Mouse (Mus musculus) megakaryocyte-erythroid progenitor cell, adult 5-6 weeks (primary cell): ENCODE results near the gene Gpr179. TPM values are rescaled to one million over a fixed set of nuclear protein-coding genes. Genes with fewer than 3 reads are reported as not detected.
"Not testable (repeated sequence)": the region's sequence is repeated elsewhere in the genome, so short reads cannot be mapped to it uniquely, and the experiment has no call there.

Source experiments
- ATAC-seq: replicated peaks from 2 replicates; pipeline ENCODE4 v1.8.0; 2016; ENCODE audit warnings: mild to moderate bottlenecking, inconsistent platforms; ENCODE audit not compliant: severe bottlenecking, poor library complexity, low FRiP score, low TSS enrichment
- total RNA-seq, 2 experiments: library from RNA; stranded (forward) in 1 of 2; stranded (reverse) in 1 of 2; fragments of 200-1000, 215-1000 nt in 1 of 2; fragments of >200 nt in 1 of 2; fragmentation: Nextera tagmentation in 1 of 2; gene quantifications; 2 replicates each; pipeline ENCODE4 v1.2.3; 2014 to 2017

The Gpr179 gene
- total RNA-seq, 2 experiments from 2014 or later = not detected

DNA sequence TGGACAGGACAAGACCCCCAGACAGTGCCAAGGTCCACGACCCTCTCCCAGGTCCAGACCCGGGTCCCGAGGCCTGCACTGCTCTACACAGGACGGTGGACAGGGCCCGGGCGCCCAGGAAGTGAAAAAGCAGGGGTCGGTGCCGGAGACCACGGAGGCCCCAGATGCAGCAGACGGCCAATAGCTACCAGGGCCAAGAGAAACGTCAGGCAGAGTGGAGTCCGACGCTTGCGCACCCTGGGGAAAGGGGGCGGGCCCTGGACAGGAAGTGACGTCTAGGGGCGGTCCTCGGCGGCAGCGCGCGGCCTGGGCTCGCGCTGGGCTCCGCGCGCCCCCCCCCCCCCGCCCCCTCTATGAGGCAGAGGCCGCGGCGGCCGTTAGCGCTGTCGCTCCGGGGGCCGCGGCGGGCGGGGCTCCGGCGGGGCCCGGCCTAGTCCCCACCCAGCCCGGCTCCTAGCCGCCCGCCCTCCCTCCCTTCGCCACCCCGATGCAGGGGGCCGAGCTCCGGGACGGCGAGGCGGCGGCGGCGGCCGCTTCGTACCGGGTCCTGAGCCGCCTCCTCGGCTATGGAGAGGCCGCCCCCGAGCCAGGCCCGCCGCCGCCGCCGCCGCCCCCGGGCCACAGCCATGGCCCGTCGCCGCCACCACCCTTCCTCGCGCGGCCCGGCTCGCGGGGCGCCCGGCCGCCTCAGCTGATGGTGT lies 10.2 kb upstream of the Gpr179 start, which contains the start of gene Socs7:
Gene Socs7, plus strand, starts transcription at position 604 of the 701 bp plus-strand sequence.
- ATAC-seq = peak; percentile 90

DNA sequence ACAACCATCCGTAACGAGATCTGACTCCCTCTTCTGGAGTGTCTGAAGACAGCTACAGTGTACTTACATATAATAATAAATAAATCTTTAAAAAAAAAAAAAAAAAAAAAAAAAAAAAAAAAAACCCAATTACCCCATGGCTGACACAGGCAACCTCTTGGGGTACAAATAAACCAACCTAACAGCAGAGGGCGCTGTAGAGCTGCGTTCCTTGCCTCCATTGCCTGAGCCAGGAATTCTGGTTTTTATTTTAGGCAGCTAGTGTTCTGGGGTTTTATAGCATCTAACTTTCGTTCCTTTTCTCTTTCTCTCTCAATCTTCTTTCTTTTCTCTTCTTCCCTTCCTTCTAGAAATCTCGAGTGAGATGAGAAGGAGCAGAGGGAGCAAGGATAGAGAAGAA lies 5.8 kb upstream of the Gpr179 start:
- ATAC-seq = not testable (repeated sequence)

DNA sequence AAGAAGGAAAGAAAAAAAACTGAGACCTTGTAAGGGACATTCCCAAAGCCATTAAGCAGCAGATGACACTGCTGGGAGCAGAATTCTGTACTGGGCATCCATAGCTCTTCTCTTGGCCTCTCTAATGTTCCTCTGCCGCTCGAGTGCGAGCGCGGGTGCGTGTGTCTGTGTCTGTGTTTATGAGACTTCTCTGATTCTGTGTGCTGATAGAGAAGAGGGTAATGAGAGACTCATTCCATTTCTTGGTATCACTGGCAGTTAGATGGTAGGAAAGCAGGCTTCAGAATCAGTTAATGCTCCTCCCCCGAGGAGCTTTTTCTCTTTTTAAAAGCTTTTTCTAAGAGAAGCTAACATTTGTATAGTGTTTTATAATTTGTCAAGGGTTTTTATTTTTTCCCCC lies 3.4 kb upstream of the Gpr179 start:
- ATAC-seq = no peak

GRCm38 (mm10) chr11:97354646-97355045 lies 2.8 kb upstream of the Gpr179 start:
- ATAC-seq = no peak

DNA sequence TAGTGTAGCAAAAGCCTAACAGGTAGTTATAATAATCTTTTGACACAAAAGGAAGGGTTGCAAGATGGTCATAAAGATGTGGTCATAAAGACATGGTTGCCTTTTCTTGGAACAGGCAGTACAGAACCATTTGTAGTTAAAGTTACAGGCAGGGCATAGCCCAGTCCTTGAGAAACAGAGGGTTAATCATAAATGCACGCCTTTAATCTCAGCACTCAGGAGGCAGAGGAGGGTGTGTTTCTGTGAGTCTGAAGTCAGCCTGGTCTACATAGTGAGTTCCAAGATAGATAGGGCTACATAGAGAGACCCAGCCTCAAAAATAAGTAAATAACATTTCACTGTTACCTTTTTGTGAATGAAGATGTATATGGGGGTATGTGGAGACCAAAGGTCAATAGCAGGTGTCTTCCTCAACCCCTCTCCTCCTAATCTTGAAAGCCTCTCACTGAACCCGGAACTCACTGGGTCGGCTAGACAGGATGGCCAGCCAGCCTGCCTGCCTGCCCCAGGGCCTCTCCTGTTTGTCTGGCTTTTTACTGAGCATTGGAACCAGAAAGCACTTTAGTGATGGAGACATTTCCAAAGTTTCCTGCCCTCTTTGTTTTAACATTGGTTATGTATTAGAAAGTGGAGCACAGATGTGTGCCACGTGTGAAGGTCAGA lies 1.2 kb upstream of the Gpr179 start:
- ATAC-seq = no peak

DNA sequence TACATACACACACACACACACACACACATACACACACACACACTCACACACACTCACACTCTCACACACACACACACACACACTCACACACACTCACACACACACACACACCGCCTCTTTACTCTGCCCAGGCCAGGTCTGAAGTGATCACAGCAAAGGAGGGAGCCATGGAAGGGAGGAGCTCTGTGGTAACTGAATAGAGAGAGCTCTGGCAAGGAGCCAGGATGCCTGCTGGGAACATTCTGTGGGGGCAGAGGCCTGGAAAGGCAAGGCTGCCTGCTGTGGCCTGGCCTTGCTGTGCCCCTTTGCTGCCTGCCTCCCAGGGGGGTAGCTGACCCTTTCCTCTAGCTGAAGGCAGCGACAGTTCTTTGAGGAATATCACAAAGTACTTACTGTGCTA lies 1.8 kb downstream of the Gpr179 start:
- peak; percentile 59 for ATAC-seq

DNA sequence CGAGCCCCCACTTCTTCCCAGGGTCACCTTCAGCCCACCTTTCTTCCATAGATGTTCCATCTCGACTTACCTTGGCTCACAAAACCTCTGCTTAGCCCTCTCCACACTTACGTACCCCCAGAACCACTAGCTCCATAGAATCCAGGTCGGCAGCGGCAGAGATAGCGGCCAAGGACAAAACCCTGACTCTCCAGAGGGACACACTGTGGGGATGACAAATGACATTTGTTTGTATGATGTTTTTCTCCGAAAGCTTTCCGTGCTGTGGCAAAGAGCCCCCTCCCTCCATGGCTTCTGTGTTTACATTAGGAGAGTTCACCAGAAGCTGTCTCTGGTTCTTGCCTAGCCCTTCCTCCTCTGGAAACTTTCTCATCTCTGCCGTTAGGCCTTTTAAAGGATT lies 4.6 kb downstream of the Gpr179 start:
- ATAC-seq = no peak

GRCm38 (mm10) chr11:97346383-97346782 lies 5.5 kb downstream of the Gpr179 start:
- ATAC-seq = no peak

DNA sequence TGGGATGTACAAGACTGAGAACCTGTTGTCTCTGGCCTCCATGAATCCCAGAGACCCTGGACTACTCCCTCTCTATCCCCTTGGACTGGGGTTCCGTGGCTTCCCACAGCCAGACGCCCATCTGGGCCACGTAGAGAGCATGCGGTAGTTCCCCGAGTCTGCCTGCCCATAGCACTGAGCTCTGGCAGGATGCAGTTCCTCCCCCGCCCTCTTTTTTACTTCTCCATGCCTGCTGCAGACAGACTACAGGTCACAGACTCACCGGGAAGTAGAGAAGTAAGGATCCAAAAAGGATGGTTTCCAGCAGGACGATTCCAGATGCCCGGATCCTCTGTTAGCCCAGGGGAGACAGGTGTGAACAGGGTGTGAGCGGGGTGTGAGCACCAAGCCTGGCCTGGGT lies 6.4 kb downstream of the Gpr179 start:
- ATAC-seq = no peak

DNA sequence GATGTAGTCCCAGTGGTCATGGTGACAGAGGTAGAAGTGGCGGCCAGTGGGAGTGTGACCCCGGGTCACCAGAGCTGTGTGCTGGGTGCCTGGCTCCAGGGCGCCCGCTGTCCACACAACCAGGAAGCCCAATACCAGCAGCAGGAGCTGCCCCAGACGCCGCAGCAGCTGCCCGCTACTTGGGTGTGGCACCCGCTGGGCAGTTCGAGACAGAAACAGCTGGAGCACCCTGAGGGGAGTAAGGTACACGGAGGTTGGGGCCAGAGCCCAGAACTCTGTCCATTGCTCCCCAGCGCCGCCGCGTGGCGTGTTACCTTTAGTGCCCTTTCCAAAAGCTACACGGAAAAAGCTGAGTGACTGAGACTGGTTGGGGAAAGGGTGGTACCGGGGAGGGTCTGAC lies 8.3 kb downstream of the Gpr179 start:
- peak; percentile 53 for ATAC-seq

DNA sequence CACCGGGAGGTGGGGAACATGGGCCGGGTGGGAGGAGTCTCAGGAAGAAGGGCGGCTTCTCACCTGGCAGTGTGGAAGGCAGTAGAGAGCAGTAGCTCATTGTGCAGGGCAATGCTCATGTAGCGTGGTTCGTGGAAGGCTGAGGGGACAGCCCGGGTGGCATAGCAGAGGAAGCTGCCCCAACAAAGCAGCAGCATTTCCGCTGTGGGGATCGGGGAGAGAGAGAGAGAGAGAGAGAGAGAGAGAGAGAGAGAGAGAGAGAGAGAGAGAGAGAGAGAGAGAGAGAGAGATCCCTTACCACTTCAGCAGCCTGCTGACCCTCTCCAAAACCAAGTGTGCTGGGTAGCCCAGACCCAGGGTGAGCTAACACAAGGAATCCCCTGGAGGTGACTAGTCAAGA lies 8.7 kb downstream of the Gpr179 start:
- no peak for ATAC-seq

- no peak for ATAC-seq
Measured at GRCm38 (mm10) chr11:97338977-97339315, 12.9 kb downstream of the Gpr179 start.

DNA sequence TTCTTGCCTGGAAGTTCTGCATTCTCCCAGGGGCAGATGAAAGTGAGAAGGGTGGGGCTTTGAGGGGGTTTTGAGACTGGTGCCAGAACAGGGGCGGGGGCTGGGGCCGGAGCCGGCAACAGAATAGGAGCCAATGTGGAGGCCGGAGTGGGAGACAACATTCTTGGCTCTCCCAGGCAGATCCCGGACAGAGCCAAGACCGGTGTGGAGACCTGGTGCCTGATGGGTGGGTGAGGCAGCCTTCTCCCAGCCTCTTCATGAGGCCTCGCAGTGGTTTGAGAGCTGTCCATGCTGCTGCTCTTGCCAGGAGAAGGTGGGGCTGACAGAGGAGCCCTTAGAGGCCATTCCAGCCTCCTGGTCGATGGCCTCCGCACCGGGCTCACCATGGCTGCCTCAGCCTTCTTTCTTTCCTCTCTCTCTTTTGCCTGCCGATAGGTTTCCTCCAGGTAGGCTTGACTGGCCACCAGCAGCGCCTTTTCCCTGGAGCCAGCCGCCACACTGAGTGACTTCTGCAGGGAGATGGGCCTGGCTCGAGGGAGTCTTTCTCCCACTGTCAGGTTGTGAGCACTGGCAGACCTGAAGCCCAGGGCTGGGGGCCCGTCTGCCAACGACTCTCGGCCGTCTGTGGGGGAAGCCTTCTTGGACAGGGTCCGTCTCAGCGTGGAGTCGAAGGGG lies 13.4 kb downstream of the Gpr179 start:
- no peak for ATAC-seq

DNA sequence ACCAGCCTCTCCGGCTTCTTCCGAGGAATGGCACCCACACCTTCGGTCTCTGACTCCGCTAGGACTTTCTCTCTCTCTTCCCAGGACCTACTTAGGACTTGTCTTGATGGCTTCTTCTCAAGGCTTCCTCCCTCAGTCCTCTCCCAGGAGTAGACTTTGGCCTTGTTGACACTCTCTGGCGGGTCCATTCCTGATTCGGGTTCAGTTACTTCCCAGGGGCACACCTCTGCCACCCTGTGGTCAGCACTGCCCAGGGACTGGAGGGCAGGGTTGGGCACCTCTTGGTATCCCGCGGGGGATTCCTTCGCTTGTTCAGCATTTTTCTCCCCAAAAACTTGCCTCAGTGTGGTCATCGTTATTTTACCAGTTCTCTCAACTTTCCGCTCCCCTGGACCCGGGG lies 14.5 kb downstream of the Gpr179 start:
- no peak for ATAC-seq

DNA sequence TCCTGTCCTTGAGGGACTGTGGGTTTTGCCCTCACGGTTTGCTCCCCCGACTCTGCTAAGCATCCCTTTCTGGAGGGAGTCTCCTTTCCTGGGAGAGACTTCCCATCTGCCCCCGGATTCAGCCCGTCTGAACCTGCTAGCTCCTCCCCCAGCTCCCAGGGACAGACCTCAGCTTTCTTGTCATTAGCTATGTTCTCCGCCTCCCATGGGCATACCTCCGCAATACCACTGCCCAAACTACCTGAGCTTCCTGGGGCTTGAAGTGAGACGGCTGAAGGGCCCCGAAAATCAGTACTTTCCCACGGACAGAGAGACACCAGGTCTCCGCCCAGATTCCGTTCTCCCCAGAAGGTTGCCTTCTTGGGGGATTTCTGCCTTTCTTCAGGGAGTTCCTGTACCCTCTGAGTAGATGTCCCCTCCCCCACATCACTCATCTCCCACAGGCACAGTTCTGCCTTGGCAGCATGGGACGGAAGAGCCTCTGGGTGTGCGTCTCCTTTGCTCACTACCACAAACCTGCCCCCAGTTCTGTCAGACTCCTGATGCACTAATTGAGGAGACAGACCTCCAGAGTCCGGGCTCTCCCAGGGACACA lies 15.0 kb downstream of the Gpr179 start:
- no peak for ATAC-seq

DNA sequence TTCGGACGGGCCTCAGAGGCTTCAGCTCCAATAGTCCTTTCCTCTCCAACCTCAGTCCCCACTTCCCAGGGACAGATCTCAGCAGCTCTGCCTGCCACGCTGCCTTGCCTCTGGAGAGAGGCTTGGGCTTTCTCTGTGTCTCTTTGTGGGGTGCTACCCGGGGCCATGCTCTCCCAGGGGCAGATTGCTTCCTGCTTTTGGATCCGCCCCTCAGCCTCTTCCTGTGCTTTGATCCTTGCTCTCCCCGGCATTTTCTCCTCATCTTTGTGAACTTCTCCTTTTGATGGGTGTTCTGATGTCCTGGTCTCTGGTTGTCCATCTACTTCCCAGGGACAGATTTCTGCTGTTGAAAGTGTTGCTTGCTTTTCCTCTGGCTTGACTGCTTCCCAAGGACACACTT lies 15.6 kb downstream of the Gpr179 start:
- ATAC-seq = no peak

DNA sequence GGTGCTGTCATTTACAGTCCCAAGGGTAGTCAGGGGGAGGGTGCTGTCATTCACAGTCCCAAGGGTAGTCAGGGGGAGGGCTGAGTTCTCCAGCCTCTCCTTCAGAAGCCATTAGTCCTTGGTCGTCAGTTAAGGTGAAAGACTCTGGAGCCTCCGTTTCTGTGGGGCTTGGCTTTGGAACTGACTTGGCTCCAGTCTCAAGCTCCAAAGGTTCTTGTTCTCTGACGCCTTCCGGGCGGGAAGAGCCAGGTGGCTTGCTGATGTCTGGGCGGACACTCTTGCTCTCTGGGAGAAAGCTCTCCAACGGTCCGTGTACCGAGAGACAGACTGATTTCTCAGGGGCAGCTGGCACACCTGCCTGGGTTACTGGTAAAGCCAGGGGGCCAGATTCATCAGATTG lies 17.5 kb downstream of the Gpr179 start:
- no peak for ATAC-seq

- ATAC-seq = no peak
Measured at GRCm38 (mm10) chr11:97333896-97334295, 18.0 kb downstream of the Gpr179 start.

DNA sequence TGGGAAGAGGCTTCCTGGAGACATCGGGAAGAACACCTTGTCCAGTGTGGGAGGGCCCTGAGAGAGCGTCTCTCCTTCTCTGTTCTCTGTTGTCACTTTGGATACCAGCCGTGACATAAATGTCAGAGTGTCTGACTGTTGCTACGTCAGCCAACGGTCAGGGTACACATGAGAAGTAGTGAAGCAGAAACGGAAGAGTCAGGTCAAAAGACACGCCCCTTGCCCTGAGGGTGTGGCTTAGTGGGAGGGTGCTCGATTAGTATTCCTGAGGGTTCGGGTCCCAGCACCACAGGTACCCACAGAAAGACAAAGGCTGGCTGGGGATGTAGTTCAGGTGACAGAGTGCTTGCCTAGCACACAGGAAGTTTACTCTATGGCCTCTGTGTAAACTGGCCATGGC lies 18.8 kb downstream of the Gpr179 start:
- ATAC-seq = no peak
